Mouse (Mus musculus) neural tube, embryonic 11.5 days (tissue): ENCODE results near the gene Krtap5-5. TPM values are rescaled to one million over a fixed set of nuclear protein-coding genes. Genes with fewer than 3 reads are reported as not detected.
"Not testable (repeated sequence)": the region's sequence is repeated elsewhere in the genome, so short reads cannot be mapped to it uniquely, and the experiment has no call there.

Source experiments
- ATAC-seq: fragments of 200-750 bp; cut with Nextera tagmentation; 2 replicates; pipeline ENCODE4 v1.8.0; 2017; ENCODE audit warnings: moderate number of reproducible peaks, mild to moderate bottlenecking, moderate TSS enrichment, moderate library complexity; ENCODE audit not compliant: insufficient read depth, low FRiP score, low TSS enrichment
- DNase-seq: peaks from one replicate; pipeline ENCODE4 v3.0.0-alpha.2; 2015; ENCODE audit warnings: low spot score
- H3K27ac ChIP-seq: fragments of 300-500 bp; sonication (generic); 2 replicates; pipeline ENCODE4 v1.5.1; 2014; ENCODE audit warnings: low read depth, mild to moderate bottlenecking, low read length
- H3K27me3 ChIP-seq: fragments of 300-500 bp; sonication (generic); 2 replicates; pipeline ENCODE4 v1.6.1; 2014; ENCODE audit warnings: mild to moderate bottlenecking, low read length, mixed read lengths; ENCODE audit not compliant: control insufficient read depth, insufficient read depth
- H3K36me3 ChIP-seq: fragments of 300-500 bp; sonication (generic); 2 replicates; pipeline ENCODE4 v1.6.1; 2014; ENCODE audit warnings: mild to moderate bottlenecking, low read length, moderate library complexity, mixed read lengths; ENCODE audit not compliant: control insufficient read depth, insufficient read depth
- H3K4me1 ChIP-seq: fragments of 300-500 bp; sonication (generic); 2 replicates; pipeline ENCODE4 v1.6.1; 2014; ENCODE audit warnings: low read length, mixed read lengths; ENCODE audit not compliant: control insufficient read depth, insufficient read depth
- H3K4me2 ChIP-seq: fragments of 300-500 bp; sonication (generic); 2 replicates; pipeline ENCODE4 v1.6.1; 2014; ENCODE audit warnings: low read depth, mild to moderate bottlenecking, moderate library complexity
- H3K4me3 ChIP-seq: fragments of 300-500 bp; sonication (generic); 2 replicates; pipeline ENCODE4 v1.5.1; 2014; ENCODE audit warnings: low read depth, low read length
- H3K9ac ChIP-seq: fragments of 300-500 bp; sonication (generic); 2 replicates; pipeline ENCODE4 v1.6.1; 2014; ENCODE audit warnings: mild to moderate bottlenecking, low read length
- H3K9me3 ChIP-seq: fragments of 300-500 bp; sonication (generic); 2 replicates; pipeline ENCODE4 v1.6.1; 2016; ENCODE audit warnings: low read length; ENCODE audit not compliant: control insufficient read depth
- WGBS: fragments of 180-500 bp; shearing (Covaris S2); extraction: QIAGEN DNeasy Blood & Tissue Kit; methylation state at CpG from one replicate; pipeline ENCODE4 v1.1.7; 2014; 5-methylcytosine and 5-hydroxymethylcytosine counted together
- polyA plus RNA-seq: library from polyadenylated mRNA; unstranded; fragments of >200 nt; fragmentation: Nextera tagmentation; extraction: Ambion mirVana; gene quantifications from 2 replicates; pipeline ENCODE4 v1.2.1, GENCODE M21; 2014

The Krtap5-5 gene
- polyA plus RNA-seq, result not detected in 2 replicates

DNA sequence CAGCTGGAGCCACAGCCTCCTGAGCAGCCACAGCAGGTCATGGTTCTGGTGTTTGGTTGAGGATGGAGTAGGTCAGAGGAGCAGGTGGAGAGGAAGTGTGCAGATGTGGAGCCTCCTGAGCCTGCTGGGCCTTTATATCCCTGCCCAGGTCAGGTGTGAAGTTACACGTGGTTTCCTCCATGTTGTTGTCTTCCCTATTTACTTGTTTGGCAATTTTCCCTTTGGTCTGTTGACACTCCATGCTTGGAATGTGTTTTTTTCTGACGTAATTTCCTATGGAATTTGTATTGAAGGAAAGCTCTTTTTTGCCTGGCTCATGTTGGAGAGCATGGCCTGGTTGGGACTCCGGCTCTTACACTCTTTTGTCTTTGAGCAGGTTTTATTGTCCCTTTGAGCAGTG, at the start of gene Krtap5-5:
TSS of gene Krtap5-5 (minus strand) at position 101 of the 400 bp plus-strand sequence.
- not testable (repeated sequence) for H3K27me3 ChIP-seq, H3K4me3 ChIP-seq, H3K9ac ChIP-seq, H3K4me1 ChIP-seq, ATAC-seq, H3K36me3 ChIP-seq, DNase-seq, H3K9me3 ChIP-seq, H3K27ac ChIP-seq, H3K4me2 ChIP-seq
- WGBS, result 40% methylated on average over 3 of the region's 3 CpGs

GRCm38 (mm10) chr7:142279291-142279690, 49.5 kb upstream of the Krtap5-5 start:
- H3K4me2 ChIP-seq, ATAC-seq: not testable (repeated sequence)
- 69% methylated on average over 1 of the region's 1 CpGs for WGBS

DNA sequence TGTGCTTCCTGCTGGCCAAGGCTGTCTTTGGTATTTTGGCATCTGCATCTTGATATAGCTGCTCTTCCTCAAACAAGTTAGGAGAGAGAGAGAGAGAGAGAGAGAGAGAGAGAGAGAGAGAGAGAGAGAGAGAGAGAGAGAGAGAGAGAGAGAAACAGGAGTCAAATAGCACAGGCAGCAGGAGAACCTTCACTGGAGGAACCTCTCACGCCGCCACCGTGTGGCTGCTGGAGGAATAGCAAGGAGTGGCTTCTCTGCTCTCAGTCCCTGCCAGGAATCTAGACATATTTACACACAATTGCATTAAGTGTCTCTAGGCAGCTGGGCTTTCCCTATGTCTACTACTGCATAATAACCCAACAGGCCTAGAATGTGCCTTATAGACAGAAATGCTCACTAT, 48.4 kb upstream of the Krtap5-5 start:
- H3K4me3 ChIP-seq, H3K36me3 ChIP-seq, H3K9me3 ChIP-seq, H3K9ac ChIP-seq, ATAC-seq, H3K27ac ChIP-seq, H3K4me1 ChIP-seq, H3K4me2 ChIP-seq, H3K27me3 ChIP-seq: not testable (repeated sequence)
- DNase-seq, result peak; percentile 65
- WGBS, result 0% methylated on average over 3 of the region's 3 CpGs

More at GRCm38 (mm10) chr7:142279291-142279690, 49.5 kb upstream of the Krtap5-5 start:
- H3K4me1 ChIP-seq, H3K27me3 ChIP-seq, DNase-seq, H3K27ac ChIP-seq, H3K4me3 ChIP-seq, H3K9me3 ChIP-seq, H3K9ac ChIP-seq, H3K36me3 ChIP-seq: not testable (repeated sequence)

- H3K9me3 ChIP-seq, DNase-seq, H3K4me1 ChIP-seq, H3K36me3 ChIP-seq, H3K4me3 ChIP-seq, ATAC-seq, H3K27ac ChIP-seq, H3K9ac ChIP-seq, H3K4me2 ChIP-seq, H3K27me3 ChIP-seq: not testable (repeated sequence)
These were observed 44.5 kb upstream of the Krtap5-5 start, which contains the start of gene Gm4559 for GRCm38 (mm10) chr7:142274263-142274662. Gene Gm4559 (minus strand): TSS chr7:142274363.

GRCm38 (mm10) chr7:142258254-142258653, 28.5 kb upstream of the Krtap5-5 start, which contains the start of gene Gm2431:
Gene Gm2431 (minus strand): TSS chr7:142258354.
- 72% methylated on average over 1 of the region's 1 CpGs for WGBS
- DNase-seq, H3K27me3 ChIP-seq, H3K27ac ChIP-seq, H3K36me3 ChIP-seq, H3K9ac ChIP-seq, H3K9me3 ChIP-seq, H3K4me1 ChIP-seq, H3K4me3 ChIP-seq, H3K4me2 ChIP-seq, ATAC-seq: not testable (repeated sequence)

- DNase-seq, result peak; percentile 40
- H3K4me2 ChIP-seq, result no peak overlapping the region
- H3K4me1 ChIP-seq, result no peaks in the 10 kb centered on the region
- H3K4me3 ChIP-seq, result no peak overlapping the region
- ATAC-seq, result no peak
- H3K27ac ChIP-seq, result no peak overlapping the region
- no peaks in the 10 kb centered on the region for H3K27me3 ChIP-seq
- H3K9me3 ChIP-seq, result no peaks in the 10 kb centered on the region
- no peak overlapping the region for H3K9ac ChIP-seq
- H3K36me3 ChIP-seq, result no peaks in the 10 kb centered on the region
- 0% methylated on average over 2 of the region's 2 CpGs for WGBS
These were observed 25.7 kb upstream of the Krtap5-5 start for GRCm38 (mm10) chr7:142255517-142255916.

- no peak overlapping the region for H3K27ac ChIP-seq
- DNase-seq (peak; percentile 38), ATAC-seq (no peak)
- WGBS, result 3% methylated on average over 1 of the region's 1 CpGs
- no peaks in the 10 kb centered on the region for H3K27me3 ChIP-seq
- no peaks in the 10 kb centered on the region for H3K36me3 ChIP-seq
- H3K4me3 ChIP-seq, result no peak overlapping the region
- no peaks in the 10 kb centered on the region for H3K9me3 ChIP-seq
- no peaks in the 10 kb centered on the region for H3K4me1 ChIP-seq
- H3K9ac ChIP-seq, result no peak overlapping the region
- H3K4me2 ChIP-seq, result no peak overlapping the region
These were observed 20.1 kb upstream of the Krtap5-5 start for GRCm38 (mm10) chr7:142249824-142250223.

DNA sequence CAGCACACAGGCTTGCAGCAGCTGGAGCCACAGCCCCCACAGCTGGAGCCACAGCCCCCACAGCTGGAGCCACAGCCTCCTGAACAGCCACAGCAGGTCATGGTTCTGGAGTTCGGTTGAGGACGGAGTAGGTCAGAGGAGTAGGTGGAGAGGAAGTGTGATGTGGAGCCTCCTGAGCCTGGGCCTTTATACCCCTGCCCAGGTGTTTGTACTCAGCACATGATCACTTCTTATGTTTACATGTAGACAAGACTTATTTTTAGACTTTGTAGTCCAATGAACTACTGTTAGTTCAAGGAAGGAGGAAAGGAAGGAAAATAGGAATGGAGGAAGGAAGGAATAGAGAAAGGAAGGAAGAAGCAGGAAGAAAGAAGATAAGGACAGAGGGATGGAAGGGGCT, 11.2 kb upstream of the Krtap5-5 start, which contains the start of gene Gm40460:
TSS of gene Gm40460 (minus strand) at position 101 of the 400 bp plus-strand sequence.
- Histone ChIP-seq H3K9me3 (no peaks in the 10 kb centered on the region), H3K4me2 (no peak within 1 kb of the TSS), H3K9ac (no peak within 1 kb of the TSS), H3K4me1 (no peaks in the 10 kb centered on the region), H3K27ac (no peak within 1 kb of the TSS), H3K4me3 (no peak within 1 kb of the TSS), H3K27me3 (no peaks in the 10 kb centered on the region), H3K36me3 (no peaks in the 10 kb centered on the region)
- DNase-seq (no peak), ATAC-seq (no peak)
- 63% methylated on average over 2 of the region's 2 CpGs for WGBS

- H3K4me3 ChIP-seq, result no peak overlapping the region
- H3K36me3 ChIP-seq, result no peaks in the 10 kb centered on the region
- DNase-seq (no peak), ATAC-seq (no peak)
- no peaks in the 10 kb centered on the region for H3K4me1 ChIP-seq
- H3K4me2 ChIP-seq, result no peak overlapping the region
- 45% methylated on average over 1 of the region's 1 CpGs for WGBS
- H3K27ac ChIP-seq, result no peak overlapping the region
- H3K9ac ChIP-seq, result no peak overlapping the region
- H3K27me3 ChIP-seq, result no peaks in the 10 kb centered on the region
- H3K9me3 ChIP-seq, result no peaks in the 10 kb centered on the region
These were observed 1.8 kb upstream of the Krtap5-5 start for GRCm38 (mm10) chr7:142231540-142231939.
